Mouse (Mus musculus) G1E (cell line): Measurements from ENCODE around the gene C130026I21Rik.
"Not testable (repeated sequence)": the region's sequence is repeated elsewhere in the genome, so short reads cannot be mapped to it uniquely, and the experiment has no call there.

Experiments
- CTCF ChIP-seq: IDR thresholded peaks from 2 replicates; pipeline ENCODE4 v1.5.1; 2012; ENCODE audit warnings: low read depth, low read length, inconsistent platforms, mixed read lengths
- GATA2 ChIP-seq: IDR thresholded peaks from 2 replicates; pipeline ENCODE4 v1.6.1; 2012; ENCODE audit warnings: low read depth, low read length, inconsistent platforms, borderline replicate concordance

DNA sequence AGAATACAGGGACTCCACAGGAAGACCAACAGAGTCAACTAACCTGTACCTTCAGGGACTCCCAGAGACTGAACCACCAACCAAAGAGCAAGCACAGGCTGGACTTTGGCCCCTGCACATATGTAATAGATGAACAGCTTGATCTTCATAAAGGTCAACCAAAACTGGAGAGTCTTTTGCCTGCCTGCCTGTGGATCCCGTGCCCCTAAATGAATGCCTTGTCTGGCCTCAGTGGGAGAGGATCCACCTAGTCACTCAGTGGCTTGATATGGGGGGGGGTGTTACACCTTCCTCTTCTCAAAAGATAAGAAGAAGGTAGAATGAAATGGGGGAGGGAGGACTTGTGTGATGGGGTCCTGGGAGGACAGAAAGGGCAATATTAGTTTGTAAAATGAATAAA, 262.6 kb downstream of the C130026I21Rik start:
- not testable (repeated sequence) for TF ChIP-seq CTCF, GATA2
